Mouse (Mus musculus) lung, postnatal 0 days (tissue): ENCODE measurements around the gene Iqcf5. TPM values are rescaled to one million over a fixed set of nuclear protein-coding genes. Genes with fewer than 3 reads are reported as not detected.
A peak's percentile ranks its signal among the peaks of the same experiment; 100 is the strongest.

Source experiments
- ATAC-seq: fragments of 200-750 bp; cut with Nextera tagmentation; 2 replicates; pipeline ENCODE4 v1.8.0; 2017; ENCODE audit warnings: moderate library complexity
- DNase-seq: peaks from one replicate; pipeline ENCODE4 v3.0.0-alpha.2; 2016; ENCODE audit warnings: low spot score
- H3K27ac ChIP-seq: fragments of 300-500 bp; sonication (generic); 2 replicates; pipeline ENCODE4 v1.5.1; 2014; ENCODE audit warnings: antibody characterized with exemption, mild to moderate bottlenecking, low read length, mixed read lengths
- H3K27me3 ChIP-seq: fragments of 300-500 bp; sonication (generic); replicated peaks from 2 replicates; pipeline ENCODE4 v1.6.1; 2014; ENCODE audit warnings: low read length, mixed read lengths; ENCODE audit not compliant: insufficient read depth
- H3K36me3 ChIP-seq: fragments of 300-500 bp; sonication (generic); 2 replicates; pipeline ENCODE4 v1.6.1; 2014; ENCODE audit warnings: low read length, mixed read lengths; ENCODE audit not compliant: insufficient read depth
- H3K4me1 ChIP-seq: fragments of 300-500 bp; sonication (generic); 2 replicates; pipeline ENCODE4 v1.6.1; 2014; ENCODE audit warnings: antibody characterized with exemption, low read depth, low read length, mixed read lengths; ENCODE audit not compliant: insufficient read depth
- H3K4me2 ChIP-seq: fragments of 300-500 bp; sonication (generic); replicated peaks from 2 replicates; pipeline ENCODE4 v1.6.1; 2014; ENCODE audit warnings: low read depth, mild to moderate bottlenecking, low read length, moderate library complexity, mixed read lengths
- H3K4me3 ChIP-seq: fragments of 300-500 bp; sonication (generic); 2 replicates; pipeline ENCODE4 v1.5.1; 2014; ENCODE audit warnings: low read depth, low read length
- H3K9ac ChIP-seq: fragments of 300-500 bp; sonication (generic); replicated peaks from 2 replicates; pipeline ENCODE4 v1.6.1; 2014; ENCODE audit warnings: low read depth, mild to moderate bottlenecking
- H3K9me3 ChIP-seq: fragments of 300-500 bp; sonication (generic); 2 replicates; pipeline ENCODE4 v1.6.1; 2016; ENCODE audit warnings: low read length, mixed read lengths
- CTCF ChIP-seq: IDR thresholded peaks from 2 replicates; pipeline ENCODE4 v1.5.1; 2016; ENCODE audit warnings: antibody characterized with exemption, mild to moderate bottlenecking
- EP300 ChIP-seq: IDR thresholded peaks from 2 replicates; pipeline ENCODE4 v1.6.1; 2016; ENCODE audit warnings: antibody characterized with exemption, mild to moderate bottlenecking, control low read depth
- WGBS: fragments of 180-500 bp; shearing (Covaris S2); extraction: QIAGEN DNeasy Blood & Tissue Kit; methylation state at CpG from one replicate; pipeline ENCODE4 v1.1.7; 2014; 5-methylcytosine and 5-hydroxymethylcytosine counted together
- polyA plus RNA-seq: library from polyadenylated mRNA; unstranded; fragments of >200 nt; fragmentation: Nextera tagmentation; extraction: Ambion mirVana; gene quantifications from 2 replicates; pipeline ENCODE4 v1.2.1, GENCODE M21; 2015

Iqcf5 gene
- polyA plus RNA-seq, 1 experiment from 2014 or later: not detected

- Histone ChIP-seq H3K36me3 (no peaks in the 10 kb centered on the region), H3K9ac (no peak overlapping the region), H3K4me3 (no peak overlapping the region), H3K4me1 (peaks cover 10% of the 10 kb centered on the region), H3K27ac (no peak overlapping the region), H3K4me2 (no peak overlapping the region), H3K9me3 (no peaks in the 10 kb centered on the region), H3K27me3 (0 out of 2 replicates have a peak, but pooled peaks cover 2% of the 10 kb centered on the region)
- DNase-seq (no peak), ATAC-seq (no peak)
- 60% methylated on average over 9 of the region's 9 CpGs for WGBS
- no peak for TF ChIP-seq CTCF
Observed at GRCm38 (mm10) chr9:106469776-106470175, 44.6 kb upstream of the Iqcf5 start.

GRCm38 (mm10) chr9:106470991-106471750 is 43.2 kb upstream of the Iqcf5 start:
- WGBS: 70% methylated on average over 14 of the region's 14 CpGs
- no peak overlapping the region for H3K4me3 ChIP-seq
- H3K36me3 ChIP-seq: no peaks in the 10 kb centered on the region
- H3K9me3 ChIP-seq: no peaks in the 10 kb centered on the region
- H3K4me1 ChIP-seq: peaks cover 19% of the 10 kb centered on the region
- no peaks in the 10 kb centered on the region for H3K27me3 ChIP-seq
- H3K9ac ChIP-seq: no peak overlapping the region
- H3K27ac ChIP-seq: no peak overlapping the region
- DNase-seq: no peak
- ATAC-seq: no peak
- no peak overlapping the region for H3K4me2 ChIP-seq
- TF ChIP-seq EP300 (no peak), CTCF (no peak)

- DNase-seq: peak; percentile 80
- Histone ChIP-seq H3K36me3 (no peaks in the 10 kb centered on the region), H3K4me2 (no peak overlapping the region), H3K9me3 (no peaks in the 10 kb centered on the region), H3K4me1 (peaks cover 19% of the 10 kb centered on the region), H3K27me3 (no peaks in the 10 kb centered on the region), H3K9ac (no peak overlapping the region), H3K4me3 (no peak overlapping the region), H3K27ac (peak overlapping the region; percentile 54; the same call in 1 of the 2 replicates)
- WGBS: 8% methylated on average over 5 of the region's 5 CpGs
- TF ChIP-seq EP300 (no peak), CTCF (peak; percentile 9; the same call in 1 of the 2 replicates)
- peak; percentile 18 for ATAC-seq
Observed at GRCm38 (mm10) chr9:106471892-106472291, 42.5 kb upstream of the Iqcf5 start.

GRCm38 (mm10) chr9:106472321-106472720 is 42.1 kb upstream of the Iqcf5 start:
- DNase-seq (no peak), ATAC-seq (no peak)
- Histone ChIP-seq H3K4me3 (no peak overlapping the region), H3K9ac (no peak overlapping the region), H3K4me2 (no peak overlapping the region), H3K27me3 (no peaks in the 10 kb centered on the region), H3K9me3 (no peaks in the 10 kb centered on the region), H3K36me3 (no peaks in the 10 kb centered on the region), H3K4me1 (peaks cover 20% of the 10 kb centered on the region), H3K27ac (peak overlapping the region; percentile 54; the same call in 1 of the 2 replicates)
- TF ChIP-seq CTCF: no peak
- TF ChIP-seq EP300: no peak
- whole genome bisulfite sequencing: 61% methylated on average over 4 of the region's 4 CpGs

- Histone ChIP-seq H3K9me3 (no peaks in the 10 kb centered on the region), H3K4me1 (peaks cover 28% of the 10 kb centered on the region), H3K4me2 (no peak overlapping the region), H3K9ac (no peak overlapping the region), H3K36me3 (no peaks in the 10 kb centered on the region), H3K27me3 (no peaks in the 10 kb centered on the region), H3K4me3 (no peak overlapping the region), H3K27ac (no peak overlapping the region)
- ATAC-seq: no peak
- DNase-seq: no peak
- WGBS: 82% methylated on average over 16 of the region's 16 CpGs
- TF ChIP-seq EP300 (no peak), CTCF (no peak)
Observed at GRCm38 (mm10) chr9:106473081-106473752, 41.2 kb upstream of the Iqcf5 start.

GRCm38 (mm10) chr9:106473753-106474105 is 40.6 kb upstream of the Iqcf5 start:
- WGBS: 74% methylated on average over 5 of the region's 5 CpGs
- Histone ChIP-seq H3K27me3 (no peaks in the 10 kb centered on the region), H3K4me3 (no peak overlapping the region), H3K4me2 (no peak overlapping the region), H3K27ac (no peak overlapping the region), H3K36me3 (no peaks in the 10 kb centered on the region), H3K4me1 (peaks cover 28% of the 10 kb centered on the region), H3K9me3 (no peaks in the 10 kb centered on the region), H3K9ac (no peak overlapping the region)
- DNase-seq: no peak
- ATAC-seq: no peak
- no peak for TF ChIP-seq EP300
- no peak for TF ChIP-seq CTCF
